Mouse (Mus musculus): Measurements from ENCODE around the gene D430041D05Rik. TPM values are rescaled to one million over a fixed set of nuclear protein-coding genes. Genes with fewer than 3 reads are reported as not detected.

The D430041D05Rik gene
- polyA plus RNA-seq, 1 experiment from 2014 or later, result not detected

DNA sequence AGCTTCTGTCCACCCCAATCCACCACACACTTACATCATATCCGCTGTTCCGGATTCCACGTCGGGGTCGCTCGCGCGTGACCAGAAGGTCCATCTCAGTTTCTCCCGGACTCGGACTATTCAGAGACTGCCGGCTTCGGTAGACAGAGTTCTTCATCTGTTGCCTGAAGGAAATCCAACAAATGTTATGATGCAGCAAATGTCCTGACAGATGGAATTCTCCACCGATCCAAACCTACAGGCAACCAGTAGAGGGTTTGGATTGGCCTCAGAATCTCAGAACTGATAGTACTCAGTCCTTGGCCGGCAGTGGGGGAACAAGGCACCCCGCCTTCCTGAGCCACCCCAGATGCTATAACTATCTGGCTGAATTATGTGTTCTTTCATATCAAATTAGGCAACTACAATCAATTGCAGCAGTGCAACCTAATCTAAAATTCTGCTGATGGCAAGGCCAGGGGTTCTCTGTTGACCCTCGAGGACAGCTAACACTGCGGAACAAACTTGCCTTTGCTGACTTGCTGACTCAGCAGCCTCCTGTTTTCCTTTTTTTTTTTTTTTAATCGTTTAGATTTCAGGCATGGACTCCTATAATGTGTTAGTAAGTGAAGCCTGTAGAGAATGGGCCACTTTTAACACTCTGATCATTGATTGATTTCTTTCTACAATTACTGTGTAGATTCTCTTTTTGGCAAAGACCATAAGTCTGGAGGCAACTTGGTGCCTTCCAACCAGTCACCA, 218.2 kb downstream of the D430041D05Rik start:
- no peak overlapping the region for H3K4me2 ChIP-seq
- H3K27me3 ChIP-seq, result no peaks in the 10 kb centered on the region
- H3K36me3 ChIP-seq (replicated peaks), result no peaks in the 10 kb centered on the region
- H3K27ac ChIP-seq (replicated peaks), result no peak overlapping the region
- no peaks in the 10 kb centered on the region for H3K4me1 ChIP-seq (replicated peaks)
- H3K4me3 ChIP-seq (replicated peaks), result no peak overlapping the region
- no peak for ATAC-seq (ENCODE audit: insufficient read depth)
- H3K9ac ChIP-seq, result no peak overlapping the region
- no peaks in the 10 kb centered on the region for H3K9me3 ChIP-seq (replicated peaks)
- 80% methylated on average over 18 of the region's 18 CpGs for WGBS (ENCODE audit: insufficient replicate concordance)

DNA sequence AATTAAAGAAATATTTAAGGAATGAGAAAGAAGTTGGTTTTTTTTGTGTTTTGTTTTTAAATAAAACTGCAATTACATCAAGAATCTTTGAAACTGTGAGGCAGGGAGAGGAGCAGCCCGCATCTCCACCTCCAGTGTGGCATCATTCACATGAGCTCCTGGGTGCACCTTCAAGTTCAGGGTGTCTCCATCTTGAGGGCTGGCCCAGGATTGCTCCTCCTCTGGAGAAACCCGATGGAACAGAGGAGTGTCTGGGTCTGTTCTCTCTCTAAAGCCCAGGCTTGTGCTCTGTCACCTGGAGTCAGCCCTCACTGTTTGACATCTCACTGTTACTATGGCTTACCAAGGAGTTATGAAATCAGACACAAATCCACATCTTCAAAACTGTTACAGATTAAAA, 219.1 kb downstream of the D430041D05Rik start:
- 44% methylated on average over 2 of the region's 2 CpGs for WGBS (ENCODE audit: insufficient replicate concordance)

DNA sequence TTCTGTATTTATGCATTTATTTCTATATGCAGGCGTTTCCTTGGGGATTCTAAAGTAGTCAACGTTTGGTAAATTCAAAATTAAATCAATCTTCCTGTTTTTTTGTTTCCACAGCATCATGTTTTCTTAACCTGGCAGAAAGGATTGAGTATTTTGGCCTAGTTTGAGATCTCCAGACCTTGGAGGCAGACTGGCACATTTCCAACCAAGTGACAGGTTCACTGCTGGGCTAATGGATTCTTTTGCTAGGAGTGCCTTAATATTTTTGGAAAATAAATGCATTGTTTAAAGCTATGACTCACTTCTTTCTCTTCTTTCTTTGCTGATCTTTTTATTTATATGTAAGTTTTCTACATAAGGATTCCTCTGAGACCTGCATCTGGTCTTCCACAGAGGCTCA, 222.0 kb downstream of the D430041D05Rik start:
- WGBS (ENCODE audit: insufficient replicate concordance), result 47% methylated on average over 2 of the region's 2 CpGs

More for the DNA sequence above, 219.1 kb downstream of the D430041D05Rik start:
- Histone ChIP-seq H3K27me3 (no peaks in the 10 kb centered on the region), H3K36me3 (replicated peaks) (no peaks in the 10 kb centered on the region), H3K9me3 (replicated peaks) (no peaks in the 10 kb centered on the region), H3K4me2 (no peak overlapping the region), H3K4me3 (replicated peaks) (no peak overlapping the region), H3K4me1 (replicated peaks) (no peaks in the 10 kb centered on the region), H3K9ac (no peak overlapping the region), H3K27ac (replicated peaks) (no peak overlapping the region)
- ATAC-seq (ENCODE audit: insufficient read depth), result no peak

DNA sequence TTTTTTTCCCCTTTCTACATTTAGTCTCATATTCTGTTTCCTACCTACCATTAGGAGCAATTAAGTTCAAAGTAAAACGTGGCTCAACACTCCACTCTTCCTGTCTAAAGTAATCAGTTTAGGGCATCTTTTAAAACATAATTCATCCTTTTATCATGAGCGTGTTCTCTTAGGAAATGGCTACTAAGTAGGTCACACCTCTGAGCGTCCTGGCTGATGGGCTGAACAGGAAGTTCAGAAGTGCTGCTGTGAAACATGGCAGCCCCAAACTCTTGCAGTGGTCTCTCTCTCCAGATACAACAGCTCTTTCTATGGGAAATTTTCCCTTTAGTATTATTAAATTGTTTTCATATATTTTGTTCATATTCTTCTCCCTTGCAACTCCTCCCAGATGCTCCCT, 223.7 kb downstream of the D430041D05Rik start:
- ATAC-seq (ENCODE audit: insufficient read depth), result no peak
- 30% methylated on average over 3 of the region's 3 CpGs for WGBS (ENCODE audit: insufficient replicate concordance)
- no peak overlapping the region for H3K4me3 ChIP-seq (replicated peaks)
- no peak overlapping the region for H3K27ac ChIP-seq (replicated peaks)
- no peaks in the 10 kb centered on the region for H3K36me3 ChIP-seq (replicated peaks)
- no peak overlapping the region for H3K4me2 ChIP-seq
- no peaks in the 10 kb centered on the region for H3K9me3 ChIP-seq (replicated peaks)
- H3K27me3 ChIP-seq, result no peaks in the 10 kb centered on the region
- H3K9ac ChIP-seq, result no peak overlapping the region
- no peaks in the 10 kb centered on the region for H3K4me1 ChIP-seq (replicated peaks)

More for the DNA sequence above, 222.0 kb downstream of the D430041D05Rik start:
- Histone ChIP-seq H3K27me3 (no peaks in the 10 kb centered on the region), H3K27ac (replicated peaks) (no peak overlapping the region), H3K9ac (no peak overlapping the region), H3K4me1 (replicated peaks) (no peaks in the 10 kb centered on the region), H3K4me2 (no peak overlapping the region), H3K9me3 (replicated peaks) (no peaks in the 10 kb centered on the region), H3K36me3 (replicated peaks) (no peaks in the 10 kb centered on the region), H3K4me3 (replicated peaks) (no peak overlapping the region)
- no peak for ATAC-seq (ENCODE audit: insufficient read depth)

DNA sequence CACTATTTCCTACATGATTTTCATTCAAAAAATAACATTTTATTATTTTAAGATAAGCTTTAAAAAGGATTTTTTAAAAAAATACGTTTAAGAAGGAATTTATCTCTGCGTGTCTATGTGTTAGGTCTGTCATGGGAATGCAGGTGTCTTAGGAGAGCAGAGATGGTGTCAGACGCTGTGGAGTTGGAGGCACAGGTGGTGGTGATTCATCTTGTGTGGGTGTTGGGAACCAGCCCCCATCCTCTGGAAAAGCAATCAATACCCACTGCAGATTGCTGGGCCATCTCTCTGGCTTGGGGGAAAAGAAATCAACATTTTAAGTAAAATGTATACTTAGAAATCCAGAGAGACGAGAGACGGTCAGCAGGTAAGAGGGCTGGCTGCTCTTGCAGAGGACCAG, 225.2 kb downstream of the D430041D05Rik start:
- Histone ChIP-seq H3K27ac (replicated peaks) (no peak overlapping the region), H3K36me3 (replicated peaks) (no peaks in the 10 kb centered on the region), H3K4me2 (no peak overlapping the region), H3K9me3 (replicated peaks) (no peaks in the 10 kb centered on the region), H3K4me3 (replicated peaks) (no peak overlapping the region), H3K9ac (no peak overlapping the region), H3K4me1 (replicated peaks) (no peaks in the 10 kb centered on the region), H3K27me3 (no peaks in the 10 kb centered on the region)
- WGBS (ENCODE audit: insufficient replicate concordance), result 71% methylated on average over 5 of the region's 5 CpGs
- no peak for ATAC-seq (ENCODE audit: insufficient read depth)

DNA sequence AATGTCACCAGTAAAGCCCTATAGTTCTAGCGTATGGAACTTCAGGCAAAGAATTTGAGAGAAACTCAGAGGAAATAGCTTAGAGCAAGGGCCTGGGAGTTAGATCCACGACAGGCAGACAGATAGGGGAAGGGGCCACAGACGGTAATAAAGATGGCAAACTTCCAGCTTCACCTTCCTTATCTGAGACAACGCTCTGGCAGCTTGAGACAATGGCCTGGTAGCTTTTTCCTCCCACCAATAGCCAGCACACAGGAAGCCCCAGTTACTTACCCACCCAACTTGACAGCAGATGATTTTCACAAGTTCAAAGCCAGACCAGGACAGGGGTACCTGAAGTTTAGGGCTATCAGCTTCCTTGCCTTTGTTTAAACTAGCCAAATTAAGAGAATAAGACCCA, 226.5 kb downstream of the D430041D05Rik start:
- H3K4me1 ChIP-seq (replicated peaks), result no peaks in the 10 kb centered on the region
- H3K27me3 ChIP-seq, result no peaks in the 10 kb centered on the region
- WGBS (ENCODE audit: insufficient replicate concordance), result 11% methylated on average over 4 of the region's 4 CpGs
- no peak for ATAC-seq (ENCODE audit: insufficient read depth)
- no peak overlapping the region for H3K27ac ChIP-seq (replicated peaks)
- no peaks in the 10 kb centered on the region for H3K9me3 ChIP-seq (replicated peaks)
- no peaks in the 10 kb centered on the region for H3K36me3 ChIP-seq (replicated peaks)
- no peak overlapping the region for H3K4me3 ChIP-seq (replicated peaks)
- no peak overlapping the region for H3K9ac ChIP-seq
- no peak overlapping the region for H3K4me2 ChIP-seq

DNA sequence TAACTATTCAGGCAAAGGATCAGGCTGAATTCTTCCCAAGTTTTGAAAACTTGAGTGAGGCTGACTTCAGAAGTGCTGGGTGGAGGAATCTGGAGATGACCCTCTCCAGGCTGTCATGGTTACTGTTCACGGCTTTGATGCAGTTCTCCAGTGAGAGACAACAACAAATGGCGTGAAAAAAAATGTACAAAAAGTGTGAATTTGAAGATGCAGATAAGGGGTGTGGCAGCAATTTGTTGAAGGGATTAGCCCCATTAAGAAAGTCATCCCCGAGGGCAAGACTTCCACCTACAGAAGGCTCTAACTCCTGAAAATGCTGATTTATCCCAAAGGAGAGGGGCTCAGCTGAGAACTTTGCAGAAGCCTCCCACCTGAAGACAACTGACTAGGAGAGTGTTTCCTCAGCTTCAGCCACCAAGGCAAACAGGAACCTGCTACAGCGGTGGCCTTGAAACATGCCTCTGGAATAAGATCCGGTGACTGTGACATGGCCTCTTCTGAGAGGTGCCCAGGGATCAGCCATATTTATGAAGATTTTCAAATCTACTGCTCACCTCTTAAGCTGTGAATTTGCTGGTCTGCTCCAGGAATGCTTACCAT, 227.5 kb downstream of the D430041D05Rik start:
- H3K4me1 ChIP-seq (replicated peaks), result no peaks in the 10 kb centered on the region
- no peak overlapping the region for H3K27ac ChIP-seq (replicated peaks)
- WGBS (ENCODE audit: insufficient replicate concordance), result 53% methylated on average over 5 of the region's 5 CpGs
- H3K36me3 ChIP-seq (replicated peaks), result no peaks in the 10 kb centered on the region
- H3K9me3 ChIP-seq (replicated peaks), result no peaks in the 10 kb centered on the region
- H3K9ac ChIP-seq, result no peak overlapping the region
- ATAC-seq (ENCODE audit: insufficient read depth), result no peak
- no peak overlapping the region for H3K4me2 ChIP-seq
- no peaks in the 10 kb centered on the region for H3K27me3 ChIP-seq
- no peak overlapping the region for H3K4me3 ChIP-seq (replicated peaks)

DNA sequence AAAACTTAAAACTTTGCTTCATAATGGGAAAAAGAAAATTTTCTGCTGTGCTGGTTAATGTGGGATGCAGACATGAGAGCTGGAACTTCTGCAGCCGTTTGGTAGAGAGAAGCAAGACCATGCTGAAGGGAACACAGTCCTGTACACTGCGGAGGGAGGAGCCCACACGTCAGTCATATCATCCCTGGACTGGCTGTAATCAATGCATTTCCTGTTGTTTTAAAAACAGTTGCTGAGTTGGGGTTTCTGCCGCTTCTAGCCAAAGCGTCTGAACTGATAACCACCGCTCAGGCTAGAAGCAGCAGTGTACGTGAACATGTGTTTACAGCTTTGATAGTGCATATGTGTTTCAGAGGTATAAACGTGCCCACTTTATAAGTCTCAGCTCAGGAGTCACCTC, 231.2 kb downstream of the D430041D05Rik start:
- H3K27ac ChIP-seq (replicated peaks), result no peak overlapping the region
- no peaks in the 10 kb centered on the region; the same call in 1 of the 2 replicates for H3K4me1 ChIP-seq (replicated peaks)
- WGBS (ENCODE audit: insufficient replicate concordance), result 22% methylated on average over 8 of the region's 8 CpGs
- H3K9ac ChIP-seq, result no peak overlapping the region
- no peak overlapping the region for H3K4me2 ChIP-seq
- no peak overlapping the region for H3K4me3 ChIP-seq (replicated peaks)
- H3K9me3 ChIP-seq (replicated peaks), result no peaks in the 10 kb centered on the region
- no peak for ATAC-seq (ENCODE audit: insufficient read depth)
- no peaks in the 10 kb centered on the region for H3K36me3 ChIP-seq (replicated peaks)
- H3K27me3 ChIP-seq, result peaks cover 12% of the 10 kb centered on the region

DNA sequence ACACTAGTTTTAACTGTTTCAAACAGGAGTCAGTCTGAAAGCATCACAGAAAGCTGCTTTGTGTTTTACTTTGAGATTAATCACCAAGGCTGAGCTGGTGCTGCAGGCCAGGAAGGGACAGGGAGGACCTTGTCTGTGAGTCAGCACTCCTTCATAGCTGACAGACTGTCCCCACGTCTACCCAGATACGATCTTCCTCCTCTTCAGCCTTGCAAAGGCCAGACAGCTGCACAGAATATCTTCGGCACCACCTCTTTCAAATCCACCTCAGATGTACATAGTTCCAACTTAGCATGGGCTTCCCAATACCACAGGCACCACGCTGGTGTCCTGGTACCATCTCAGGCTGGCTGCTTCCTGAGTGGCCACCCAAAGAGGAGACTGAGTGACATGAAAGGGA, 232.6 kb downstream of the D430041D05Rik start:
- no peak overlapping the region for H3K9ac ChIP-seq
- H3K27me3 ChIP-seq, result peaks cover 12% of the 10 kb centered on the region
- H3K4me3 ChIP-seq (replicated peaks), result no peak overlapping the region
- 31% methylated on average over 4 of the region's 4 CpGs for WGBS (ENCODE audit: insufficient replicate concordance)
- ATAC-seq (ENCODE audit: insufficient read depth), result no peak
- H3K36me3 ChIP-seq (replicated peaks), result no peaks in the 10 kb centered on the region
- no peak overlapping the region for H3K4me2 ChIP-seq
- H3K9me3 ChIP-seq (replicated peaks), result no peaks in the 10 kb centered on the region
- H3K27ac ChIP-seq (replicated peaks), result no peak overlapping the region
- no peaks in the 10 kb centered on the region; the same call in 1 of the 2 replicates for H3K4me1 ChIP-seq (replicated peaks)

DNA sequence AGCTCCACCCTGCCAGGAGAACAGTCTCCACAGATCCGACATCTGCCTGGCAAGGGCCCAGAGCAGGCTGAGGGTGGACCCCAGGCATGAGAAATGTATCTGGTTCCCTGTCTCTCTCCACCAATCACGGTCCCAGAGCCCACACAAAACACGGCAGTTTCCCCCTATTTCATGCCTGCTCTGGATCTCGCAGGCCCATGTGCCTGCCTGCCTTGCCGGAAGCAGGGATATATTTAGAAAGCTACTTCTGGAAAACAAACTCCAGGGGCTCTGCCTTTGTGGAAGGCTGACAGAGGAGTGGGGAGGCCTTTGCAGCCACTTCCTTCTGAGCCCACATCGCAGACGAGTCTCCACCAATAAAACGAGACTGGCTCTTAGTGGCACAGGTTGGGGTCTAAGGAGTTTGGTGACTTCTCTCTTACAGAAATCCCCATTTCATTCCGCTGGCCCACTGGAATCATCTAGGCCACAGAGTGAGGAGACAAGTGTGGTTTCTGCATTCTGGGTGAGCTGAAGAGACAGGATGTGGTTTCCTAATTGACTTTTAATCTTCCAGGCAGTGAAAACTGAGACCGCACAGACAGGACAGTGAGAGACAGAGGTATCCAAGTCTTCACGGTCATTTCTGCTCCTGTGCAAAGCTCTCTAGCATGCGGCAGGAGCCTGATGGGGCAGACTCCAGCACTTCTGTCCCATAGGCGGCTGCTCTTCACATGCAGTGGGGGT, 233.7 kb downstream of the D430041D05Rik start:
- Histone ChIP-seq H3K9ac (no peak overlapping the region), H3K4me2 (no peak overlapping the region), H3K27ac (replicated peaks) (no peak overlapping the region), H3K9me3 (replicated peaks) (no peaks in the 10 kb centered on the region), H3K36me3 (replicated peaks) (no peaks in the 10 kb centered on the region), H3K4me3 (replicated peaks) (no peak overlapping the region), H3K27me3 (peaks cover 12% of the 10 kb centered on the region), H3K4me1 (replicated peaks) (no peaks in the 10 kb centered on the region; the same call in 1 of the 2 replicates)
- 14% methylated on average over 13 of the region's 13 CpGs for whole genome bisulfite sequencing (ENCODE audit: insufficient replicate concordance)
- ATAC-seq (ENCODE audit: insufficient read depth), result no peak

Data from liver, embryonic 15.5 days (tissue).